Mouse (Mus musculus) midbrain, embryonic 14.5 days (tissue): ENCODE measurements around the gene Pnpla3. TPM values are rescaled to one million over a fixed set of nuclear protein-coding genes. Genes with fewer than 3 reads are reported as not detected.

ENCODE experiments used
- ATAC-seq: fragments of 200-750 bp; cut with Nextera tagmentation; 2 replicates; pipeline ENCODE4 v1.8.0; 2017; ENCODE audit warnings: moderate number of reproducible peaks, moderate library complexity; ENCODE audit not compliant: low FRiP score, low TSS enrichment
- DNase-seq: peaks from one replicate; pipeline ENCODE4 v3.0.0-alpha.2; 2015
- H3K27ac ChIP-seq: fragments of 300-500 bp; sonication (generic); replicated peaks from 2 replicates; pipeline ENCODE4 v1.5.1; 2014; ENCODE audit warnings: mild to moderate bottlenecking, low read depth, low read length, moderate library complexity
- H3K27me3 ChIP-seq: fragments of 300-500 bp; sonication (generic); 2 replicates; pipeline ENCODE4 v1.6.1; 2014; ENCODE audit warnings: low read length, control low read depth, mixed read lengths; ENCODE audit not compliant: control insufficient read depth, insufficient read depth
- H3K36me3 ChIP-seq: fragments of 300-500 bp; sonication (generic); 2 replicates; pipeline ENCODE4 v1.6.1; 2014; ENCODE audit warnings: low read length, control low read depth; ENCODE audit not compliant: control insufficient read depth, insufficient read depth
- H3K4me1 ChIP-seq: fragments of 300-500 bp; sonication (generic); 2 replicates; pipeline ENCODE4 v1.6.1; 2014; ENCODE audit warnings: mild to moderate bottlenecking, antibody characterized with exemption, low read length, control low read depth; ENCODE audit not compliant: control insufficient read depth, insufficient read depth
- H3K4me2 ChIP-seq: fragments of 300-500 bp; sonication (generic); 2 replicates; pipeline ENCODE4 v1.6.1; 2014; ENCODE audit warnings: mild to moderate bottlenecking, low read length, moderate library complexity
- H3K4me3 ChIP-seq: fragments of 300-500 bp; sonication (generic); replicated peaks from 2 replicates; pipeline ENCODE4 v1.5.1; 2014; ENCODE audit warnings: low read depth, low read length
- H3K9ac ChIP-seq: fragments of 300-500 bp; sonication (generic); replicated peaks from 2 replicates; pipeline ENCODE4 v1.6.1; 2014; ENCODE audit warnings: mild to moderate bottlenecking, low read length, moderate library complexity
- H3K9me3 ChIP-seq: fragments of 300-500 bp; sonication (generic); 2 replicates; pipeline ENCODE4 v1.6.1; 2016; ENCODE audit warnings: low read length, control low read depth, mixed read lengths; ENCODE audit not compliant: control insufficient read depth
- WGBS: fragments of 180-500 bp; shearing (Covaris S2); extraction: QIAGEN DNeasy Blood & Tissue Kit; methylation state at CpG from one replicate; pipeline ENCODE4 v1.1.7; 2014; 5-methylcytosine and 5-hydroxymethylcytosine counted together
- polyA plus RNA-seq: library from polyadenylated mRNA; unstranded; fragments of >200 nt; fragmentation: Nextera tagmentation; extraction: Ambion mirVana; gene quantifications from 2 replicates; pipeline ENCODE4 v1.2.1, GENCODE M21; 2014

Pnpla3 gene
- polyA plus RNA-seq, 1 experiment from 2014 or later: 4.5 TPM

- H3K27ac ChIP-seq: no peak overlapping the region
- no peaks in the 10 kb centered on the region for H3K27me3 ChIP-seq
- no peak overlapping the region for H3K4me3 ChIP-seq
- 60% methylated on average over 23 of the region's 23 CpGs for WGBS
- H3K4me1 ChIP-seq: peaks cover 9% of the 10 kb centered on the region
- ATAC-seq (no peak), DNase-seq (no peak)
- no peak overlapping the region for H3K4me2 ChIP-seq
- H3K9ac ChIP-seq: no peak overlapping the region
- H3K36me3 ChIP-seq: peaks cover 9% of the 10 kb centered on the region
- no peaks in the 10 kb centered on the region for H3K9me3 ChIP-seq
Measured at GRCm38 (mm10) chr15:84217969-84218782, 50.5 kb downstream of the Pnpla3 start.

- no peak overlapping the region for H3K27ac ChIP-seq
Measured at GRCm38 (mm10) chr15:84218783-84219271, 51.2 kb downstream of the Pnpla3 start.

DNA sequence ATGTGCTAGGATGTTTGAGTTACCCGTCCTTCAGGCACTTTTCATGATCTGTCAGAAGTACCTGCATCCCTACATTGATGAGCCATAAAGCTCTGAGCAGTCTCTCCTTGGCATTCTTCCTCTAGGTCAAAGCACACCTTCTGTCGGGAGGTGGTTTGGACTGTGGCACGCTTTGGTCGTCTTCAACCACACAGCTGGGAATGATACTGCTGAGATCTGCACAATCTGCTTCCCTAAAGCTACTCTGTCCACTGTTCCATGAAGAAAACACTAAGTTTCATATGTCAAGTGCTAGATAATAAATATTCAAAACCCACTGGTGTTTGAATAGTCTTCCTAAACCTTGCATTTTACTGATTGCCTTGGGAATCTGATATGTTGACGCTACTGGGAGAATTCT is 53.9 kb downstream of the Pnpla3 start:
- WGBS: 82% methylated on average over 5 of the region's 5 CpGs
- H3K36me3 ChIP-seq: no peaks in the 10 kb centered on the region
- H3K4me1 ChIP-seq: peaks cover 26% of the 10 kb centered on the region
- ATAC-seq: no peak
- no peak overlapping the region for H3K27ac ChIP-seq
- no peaks in the 10 kb centered on the region for H3K9me3 ChIP-seq
- no peak for DNase-seq
- no peaks in the 10 kb centered on the region for H3K27me3 ChIP-seq
- no peak overlapping the region for H3K4me3 ChIP-seq
- no peak overlapping the region for H3K4me2 ChIP-seq
- H3K9ac ChIP-seq: no peak overlapping the region

More at GRCm38 (mm10) chr15:84218783-84219271, 51.2 kb downstream of the Pnpla3 start:
- WGBS: 66% methylated on average over 9 of the region's 9 CpGs
- DNase-seq (no peak), ATAC-seq (no peak)
- H3K4me3 ChIP-seq: no peak overlapping the region
- no peaks in the 10 kb centered on the region for H3K9me3 ChIP-seq
- H3K27me3 ChIP-seq: no peaks in the 10 kb centered on the region
- H3K4me2 ChIP-seq: no peak overlapping the region
- peaks cover 11% of the 10 kb centered on the region for H3K4me1 ChIP-seq
- no peak overlapping the region for H3K9ac ChIP-seq
- H3K36me3 ChIP-seq: peaks cover 9% of the 10 kb centered on the region

DNA sequence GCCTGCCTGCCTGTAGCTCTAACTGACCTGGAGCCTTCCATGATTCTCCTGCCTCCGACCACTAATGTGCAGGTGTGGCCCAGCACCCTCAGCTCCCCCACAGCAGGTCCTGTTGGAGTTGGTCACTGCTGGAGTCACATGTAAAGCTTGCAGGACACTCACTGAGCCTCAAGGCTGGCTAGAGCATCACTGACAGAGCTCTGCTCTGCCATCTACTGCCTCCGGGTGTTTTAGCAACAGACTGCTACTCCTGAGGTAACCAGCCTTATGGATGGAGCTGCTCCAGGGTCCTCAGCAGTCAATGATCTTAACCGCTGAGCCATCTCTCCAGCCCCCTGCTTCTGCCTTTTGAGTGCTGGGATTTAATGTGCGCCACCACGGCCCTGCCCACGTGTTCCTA is 55.8 kb downstream of the Pnpla3 start:
- H3K4me3 ChIP-seq: no peak overlapping the region
- H3K9ac ChIP-seq: no peak overlapping the region
- H3K4me1 ChIP-seq: peaks cover 37% of the 10 kb centered on the region
- H3K9me3 ChIP-seq: no peaks in the 10 kb centered on the region
- 34% methylated on average over 6 of the region's 6 CpGs for WGBS
- no peaks in the 10 kb centered on the region for H3K27me3 ChIP-seq
- DNase-seq (peak; percentile 69), ATAC-seq (no peak)
- no peaks in the 10 kb centered on the region for H3K36me3 ChIP-seq
- H3K4me2 ChIP-seq: no peak overlapping the region
- peak overlapping the region; percentile 41; the same call in 1 of the 2 replicates for H3K27ac ChIP-seq

DNA sequence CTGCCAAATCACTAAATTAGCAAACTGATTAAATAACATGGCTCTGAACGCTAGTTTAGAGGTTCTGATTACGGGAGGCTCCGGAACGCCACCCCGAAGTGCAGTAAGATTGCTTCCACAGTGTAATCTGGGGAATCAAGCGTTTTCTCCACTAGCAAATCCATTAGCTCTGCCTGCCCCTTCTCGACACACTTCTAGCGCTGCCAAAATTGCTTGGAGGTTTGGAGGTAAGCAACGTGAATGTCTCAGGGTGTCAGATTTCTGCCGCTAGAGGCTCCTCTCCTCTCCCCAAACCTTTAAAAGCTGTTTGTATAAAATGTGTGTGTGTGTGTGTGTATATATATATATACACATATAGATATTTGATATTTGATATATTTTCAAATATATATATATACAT is 57.1 kb downstream of the Pnpla3 start:
- Histone ChIP-seq H3K36me3 (no peaks in the 10 kb centered on the region), H3K4me1 (peaks cover 37% of the 10 kb centered on the region), H3K4me2 (no peak overlapping the region), H3K9ac (no peak overlapping the region), H3K9me3 (no peaks in the 10 kb centered on the region), H3K4me3 (no peak overlapping the region), H3K27me3 (no peaks in the 10 kb centered on the region), H3K27ac (peak overlapping the region; percentile 58)
- ATAC-seq (no peak), DNase-seq (peak; percentile 52)
- 47% methylated on average over 10 of the region's 10 CpGs for WGBS

GRCm38 (mm10) chr15:84226918-84227317 is 59.3 kb downstream of the Pnpla3 start:
- H3K36me3 ChIP-seq: no peaks in the 10 kb centered on the region
- H3K4me2 ChIP-seq: peak overlapping the region; percentile 15; the same call in 1 of the 2 replicates
- H3K27me3 ChIP-seq: no peaks in the 10 kb centered on the region
- peaks cover 51% of the 10 kb centered on the region for H3K4me1 ChIP-seq
- H3K9me3 ChIP-seq: no peaks in the 10 kb centered on the region
- H3K9ac ChIP-seq: no peak overlapping the region
- ATAC-seq: peak; percentile 62
- DNase-seq: peak; percentile 88
- no peak overlapping the region for H3K4me3 ChIP-seq
- H3K27ac ChIP-seq: peak overlapping the region; percentile 84
- 12% methylated on average over 15 of the region's 15 CpGs for WGBS

DNA sequence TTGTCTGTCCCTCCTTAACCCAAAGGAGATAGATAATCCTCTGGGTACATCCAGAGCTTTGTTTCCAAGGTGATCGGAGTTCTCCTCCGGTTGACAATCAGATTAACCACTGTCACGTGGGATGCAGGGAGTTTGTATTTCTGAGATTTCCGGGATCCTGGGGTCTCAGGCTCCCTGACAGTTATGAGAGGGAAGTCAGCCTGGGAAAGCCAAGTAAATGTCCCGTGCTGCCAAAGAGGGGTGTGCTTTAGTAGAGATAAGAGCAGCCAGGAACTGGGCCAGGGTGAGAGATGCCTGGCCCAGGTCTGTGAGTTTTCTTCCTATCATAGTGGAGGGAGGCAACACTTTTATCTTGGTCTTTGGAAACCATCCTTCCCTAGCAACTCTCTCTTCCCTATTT is 63.0 kb downstream of the Pnpla3 start:
- Histone ChIP-seq H3K9me3 (no peaks in the 10 kb centered on the region), H3K4me2 (peak overlapping the region; percentile 86), H3K9ac (peak overlapping the region; percentile 54; the same call in 1 of the 2 replicates), H3K27me3 (no peaks in the 10 kb centered on the region), H3K36me3 (no peaks in the 10 kb centered on the region), H3K4me1 (peaks cover 53% of the 10 kb centered on the region), H3K4me3 (no peak overlapping the region), H3K27ac (peak overlapping the region; percentile 81)
- DNase-seq: peak; percentile 51
- no peak for ATAC-seq
- 1% methylated on average over 5 of the region's 5 CpGs for WGBS

- peaks cover 48% of the 10 kb centered on the region for H3K4me1 ChIP-seq
- H3K4me2 ChIP-seq: peak overlapping the region; percentile 86
- H3K36me3 ChIP-seq: no peaks in the 10 kb centered on the region
- ATAC-seq (no peak), DNase-seq (peak; percentile 72)
- H3K9ac ChIP-seq: peak overlapping the region; percentile 54
- H3K9me3 ChIP-seq: no peaks in the 10 kb centered on the region
- H3K27ac ChIP-seq: peak overlapping the region; percentile 81
- H3K4me3 ChIP-seq: peak overlapping the region; percentile 41
- H3K27me3 ChIP-seq: no peaks in the 10 kb centered on the region
- WGBS: under 1% methylated on average over 16 of the region's 16 CpGs
Measured at GRCm38 (mm10) chr15:84231113-84231712, 63.6 kb downstream of the Pnpla3 start.
